Mouse (Mus musculus): Measurements from ENCODE around the gene Tyw5. TPM values are rescaled to one million over a fixed set of nuclear protein-coding genes. Genes with fewer than 3 reads are reported as not detected.
A peak's percentile ranks its signal among the peaks of the same experiment; 100 is the strongest.

The Tyw5 gene
- total RNA-seq (2018; cell fraction: chromatin; rRNA removed): 10 to 100 TPM; 18.3 to 51.8 (median 36.5) TPM
- 10 to 100 TPM in 20 of 26 experiments, 1 to 10 TPM in 6; 7.6 to 18.2 (median 11.9) TPM for total RNA-seq (2018; cell fraction: cytosol; rRNA removed)
- 10 to 100 TPM; 12.1 to 54.0 (median 26.8) TPM for total RNA-seq (2018; cell fraction: nucleus; rRNA removed)
- polyA plus RNA-seq (2018): 9.1 to 18.1 TPM (median 15.8 TPM) in 3 replicates

- H3K79me2 ChIP-seq (ENCODE audit: inconsistent target): peaks cover 67% of the 10 kb centered on the region
- under 1% methylated on average over 72 of the region's 72 CpGs for WGBS (ENCODE audit: missing documents)
- peak within 1 kb of the TSS; percentile 99 for H3K4me3 ChIP-seq (ENCODE audit: inconsistent target)
- no peaks in the 10 kb centered on the region for H3K36me3 ChIP-seq (ENCODE audit: inconsistent target)
- peak within 1 kb of the TSS; percentile 71 for H3K27ac ChIP-seq
Observed at GRCm38 (mm10) chr1:57406187-57407151, at the start of gene Tyw5, which contains the start of gene Maip1. Gene Tyw5, minus strand, starts transcription at chr1:57407101. Gene Maip1, plus strand, starts transcription at chr1:57406328.

GRCm38 (mm10) chr1:57450241-57450640 lies 43.3 kb upstream of the Tyw5 start:
- no peak overlapping the region for H3K27ac ChIP-seq
- H3K4me3 ChIP-seq (ENCODE audit: inconsistent target): no peak overlapping the region
- WGBS (ENCODE audit: missing documents): 75% methylated on average over 1 of the region's 1 CpGs
- H3K36me3 ChIP-seq (ENCODE audit: inconsistent target): no peaks in the 10 kb centered on the region
- no peaks in the 10 kb centered on the region for H3K79me2 ChIP-seq (ENCODE audit: inconsistent target)

- Histone ChIP-seq H3K79me2 (ENCODE audit: inconsistent target) (no peaks in the 10 kb centered on the region), H3K27ac (no peak overlapping the region), H3K36me3 (ENCODE audit: inconsistent target) (no peaks in the 10 kb centered on the region), H3K4me3 (ENCODE audit: inconsistent target) (no peak overlapping the region)
- WGBS (ENCODE audit: missing documents): 90% methylated on average over 10 of the region's 10 CpGs
Observed at GRCm38 (mm10) chr1:57445679-57446078, 38.8 kb upstream of the Tyw5 start.

GRCm38 (mm10) chr1:57440771-57441170 lies 33.9 kb upstream of the Tyw5 start:
- H3K36me3 ChIP-seq (ENCODE audit: inconsistent target): no peaks in the 10 kb centered on the region
- H3K27ac ChIP-seq: no peak overlapping the region
- H3K4me3 ChIP-seq (ENCODE audit: inconsistent target): no peak overlapping the region
- H3K79me2 ChIP-seq (ENCODE audit: inconsistent target): no peaks in the 10 kb centered on the region
- 69% methylated on average over 4 of the region's 4 CpGs for WGBS (ENCODE audit: missing documents)

- no peak overlapping the region for H3K4me3 ChIP-seq (ENCODE audit: inconsistent target)
- H3K79me2 ChIP-seq (ENCODE audit: inconsistent target): no peaks in the 10 kb centered on the region
- H3K36me3 ChIP-seq (ENCODE audit: inconsistent target): no peaks in the 10 kb centered on the region
- H3K27ac ChIP-seq: no peak overlapping the region
- WGBS (ENCODE audit: missing documents): 72% methylated on average over 5 of the region's 6 CpGs
Observed at GRCm38 (mm10) chr1:57439026-57439425, 32.1 kb upstream of the Tyw5 start.

GRCm38 (mm10) chr1:57436954-57437353 lies 30.1 kb upstream of the Tyw5 start:
- 25% methylated on average over 8 of the region's 9 CpGs for WGBS (ENCODE audit: missing documents)
- Histone ChIP-seq H3K79me2 (ENCODE audit: inconsistent target) (no peaks in the 10 kb centered on the region), H3K4me3 (ENCODE audit: inconsistent target) (no peak overlapping the region), H3K27ac (no peak overlapping the region), H3K36me3 (ENCODE audit: inconsistent target) (no peaks in the 10 kb centered on the region)

- no peak overlapping the region for H3K27ac ChIP-seq
- no peaks in the 10 kb centered on the region for H3K36me3 ChIP-seq (ENCODE audit: inconsistent target)
- WGBS (ENCODE audit: missing documents): 53% methylated on average over 9 of the region's 9 CpGs
- H3K4me3 ChIP-seq (ENCODE audit: inconsistent target): no peak overlapping the region
- no peaks in the 10 kb centered on the region for H3K79me2 ChIP-seq (ENCODE audit: inconsistent target)
Observed at GRCm38 (mm10) chr1:57436408-57436807, 29.5 kb upstream of the Tyw5 start.

- Histone ChIP-seq H3K36me3 (ENCODE audit: inconsistent target) (no peaks in the 10 kb centered on the region), H3K4me3 (ENCODE audit: inconsistent target) (no peak overlapping the region)
- 94% methylated on average over 7 of the region's 7 CpGs for WGBS (ENCODE audit: missing documents)
Observed at GRCm38 (mm10) chr1:57433141-57433540, 26.2 kb upstream of the Tyw5 start.

GRCm38 (mm10) chr1:57429786-57430483 lies 23.0 kb upstream of the Tyw5 start:
- Histone ChIP-seq H3K4me3 (ENCODE audit: inconsistent target) (no peak overlapping the region), H3K27ac (no peak overlapping the region), H3K36me3 (ENCODE audit: inconsistent target) (no peaks in the 10 kb centered on the region), H3K79me2 (ENCODE audit: inconsistent target) (no peaks in the 10 kb centered on the region)
- 5% methylated on average over 8 of the region's 12 CpGs for WGBS (ENCODE audit: missing documents)

More at GRCm38 (mm10) chr1:57433141-57433540, 26.2 kb upstream of the Tyw5 start:
- Histone ChIP-seq H3K27ac (no peak overlapping the region), H3K79me2 (ENCODE audit: inconsistent target) (no peaks in the 10 kb centered on the region)

- WGBS (ENCODE audit: missing documents): 58% methylated on average over 16 of the region's 16 CpGs
Observed at GRCm38 (mm10) chr1:57428368-57429308, 21.7 kb upstream of the Tyw5 start.

GRCm38 (mm10) chr1:57423696-57424095 lies 16.8 kb upstream of the Tyw5 start:
- Histone ChIP-seq H3K36me3 (ENCODE audit: inconsistent target) (no peaks in the 10 kb centered on the region), H3K4me3 (ENCODE audit: inconsistent target) (no peak overlapping the region), H3K27ac (no peak overlapping the region), H3K79me2 (ENCODE audit: inconsistent target) (no peaks in the 10 kb centered on the region)
- WGBS (ENCODE audit: missing documents): 7% methylated on average over 1 of the region's 1 CpGs

More at GRCm38 (mm10) chr1:57428368-57429308, 21.7 kb upstream of the Tyw5 start:
- Histone ChIP-seq H3K79me2 (ENCODE audit: inconsistent target) (no peaks in the 10 kb centered on the region), H3K27ac (no peak overlapping the region), H3K4me3 (ENCODE audit: inconsistent target) (no peak overlapping the region), H3K36me3 (ENCODE audit: inconsistent target) (no peaks in the 10 kb centered on the region)

- Histone ChIP-seq H3K27ac (no peak overlapping the region), H3K36me3 (ENCODE audit: inconsistent target) (peaks cover 28% of the 10 kb centered on the region), H3K4me3 (ENCODE audit: inconsistent target) (no peak overlapping the region), H3K79me2 (ENCODE audit: inconsistent target) (peaks cover 18% of the 10 kb centered on the region)
- 91% methylated on average over 2 of the region's 2 CpGs for WGBS (ENCODE audit: missing documents)
Observed at GRCm38 (mm10) chr1:57413397-57413796, 6.5 kb upstream of the Tyw5 start.

GRCm38 (mm10) chr1:57408994-57409393 lies 2.1 kb upstream of the Tyw5 start:
- peaks cover 21% of the 10 kb centered on the region for H3K36me3 ChIP-seq (ENCODE audit: inconsistent target)
- WGBS (ENCODE audit: missing documents): 92% methylated on average over 2 of the region's 2 CpGs

GRCm38 (mm10) chr1:57402116-57402515 lies 4.8 kb downstream of the Tyw5 start:
- H3K4me3 ChIP-seq (ENCODE audit: inconsistent target): no peak overlapping the region
- peaks cover 15% of the 10 kb centered on the region; the same call in 1 of the 2 replicates for H3K36me3 ChIP-seq (ENCODE audit: inconsistent target)
- 92% methylated on average over 5 of the region's 5 CpGs for WGBS (ENCODE audit: missing documents)
- peaks cover 36% of the 10 kb centered on the region for H3K79me2 ChIP-seq (ENCODE audit: inconsistent target)
- no peak overlapping the region for H3K27ac ChIP-seq

More at GRCm38 (mm10) chr1:57408994-57409393, 2.1 kb upstream of the Tyw5 start:
- H3K4me3 ChIP-seq (ENCODE audit: inconsistent target): no peak overlapping the region
- H3K79me2 ChIP-seq (ENCODE audit: inconsistent target): peaks cover 59% of the 10 kb centered on the region
- H3K27ac ChIP-seq: no peak overlapping the region
